Mouse (Mus musculus) adrenal gland, adult 18-20 months (tissue): ENCODE results near the gene Gpr146. TPM values are rescaled to one million over a fixed set of nuclear protein-coding genes. Genes with fewer than 3 reads are reported as not detected.
A peak's percentile ranks its signal among the peaks of the same experiment; 100 is the strongest.

ENCODE experiments used
- DNase-seq, 2 experiments: peaks; one replicate each; pipeline ENCODE4 v3.0.0; 2021 to 2022; ENCODE audit warnings: low spot score in 2 of 2
- total RNA-seq, 2 experiments: library from RNA; stranded (reverse); gene quantifications; 1 replicate in 1 of 2; 2 replicates in 1 of 2; pipeline ENCODE4 v1.2.3; 2021

Gene Gpr146
- total RNA-seq, 2 experiments from 2014 or later, result 11.0 to 23.9 TPM

DNA sequence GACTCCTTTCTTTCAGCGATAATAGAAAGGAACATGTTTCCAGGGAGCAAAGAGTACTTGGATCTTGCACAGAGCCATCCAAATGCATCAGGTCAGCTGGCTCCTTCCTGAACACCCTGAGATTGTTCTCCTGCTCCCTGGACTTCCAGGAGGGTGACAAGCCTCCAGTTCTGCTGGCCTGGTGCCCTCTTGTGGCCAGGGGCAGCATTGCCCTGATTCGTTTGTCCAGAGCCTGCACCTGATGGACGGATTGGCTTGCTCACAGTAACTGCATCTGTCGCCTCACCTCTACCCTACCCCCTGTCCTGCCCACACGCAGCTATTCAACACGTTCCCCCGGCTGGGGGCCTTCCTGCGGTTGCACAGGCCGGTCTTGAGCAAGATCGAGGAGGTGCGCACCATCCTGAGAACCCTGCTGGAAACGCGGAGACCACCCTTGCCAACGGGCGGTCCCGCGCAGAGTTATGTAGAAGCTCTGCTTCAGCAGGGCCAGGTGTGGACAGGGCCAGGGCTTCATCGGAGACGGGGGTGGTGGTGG, 22.2 kb upstream of the Gpr146 start:
- peak; percentile 81 to 84 for DNase-seq

DNA sequence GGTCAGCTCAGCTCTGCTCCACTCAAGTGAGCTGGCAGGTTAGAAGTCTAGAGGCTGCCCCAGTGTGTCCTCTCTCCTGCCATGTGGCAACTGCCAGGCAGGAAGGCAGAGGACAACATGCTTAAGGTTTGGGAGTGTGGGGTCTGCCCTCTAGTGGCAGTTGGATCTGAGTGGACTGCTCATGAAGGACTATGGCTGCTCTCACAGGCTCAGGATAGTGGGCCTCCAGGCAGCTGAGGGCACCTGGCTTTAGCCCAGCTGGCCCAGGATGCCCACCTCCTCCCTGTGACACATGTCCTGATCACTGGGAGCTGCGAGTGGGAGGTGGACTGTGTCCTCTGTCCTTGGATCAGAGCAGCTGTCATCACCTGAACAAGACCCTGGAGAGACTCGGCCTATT, 18.8 kb upstream of the Gpr146 start:
- no peak for DNase-seq

DNA sequence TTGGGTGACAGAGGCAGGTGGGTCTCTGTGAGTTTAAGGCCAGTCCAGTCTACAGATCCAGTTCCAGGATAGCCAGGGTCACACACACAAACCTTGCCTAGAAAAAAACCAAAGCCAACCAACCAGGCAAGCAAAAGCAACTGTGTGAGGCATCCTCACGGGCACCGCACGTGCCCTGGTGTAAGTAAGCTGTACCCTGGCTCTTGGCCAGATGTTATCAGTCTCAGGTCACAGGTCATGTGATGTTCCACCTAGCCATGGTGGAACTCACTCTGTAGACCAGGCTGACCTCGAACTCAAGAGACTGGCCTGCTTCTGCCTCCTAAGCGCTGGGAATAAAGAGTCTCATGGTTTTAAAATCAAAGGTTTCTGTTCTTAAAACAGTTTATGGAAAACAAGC, 18.3 kb upstream of the Gpr146 start:
- DNase-seq, result no peak

DNA sequence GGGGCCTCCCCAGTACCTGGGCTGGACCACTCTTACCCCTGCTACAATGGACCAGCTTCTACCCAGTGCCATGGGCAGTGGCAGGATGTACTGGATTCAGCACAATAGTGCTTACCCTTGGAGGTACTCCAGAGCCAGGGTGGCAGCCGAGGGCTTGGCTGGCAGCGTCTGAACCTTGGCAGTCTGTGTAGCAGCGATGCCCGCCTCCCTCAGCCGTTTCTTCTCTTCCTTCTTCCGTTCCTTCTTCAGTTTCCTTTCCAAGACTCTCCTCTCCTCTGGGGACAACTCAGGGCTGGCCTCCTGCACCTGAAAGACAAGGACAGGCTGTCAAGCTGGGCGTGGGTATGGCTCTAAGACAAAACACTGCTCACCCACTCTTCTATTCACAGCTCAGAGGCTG, 13.6 kb upstream of the Gpr146 start:
- no peak for DNase-seq

DNA sequence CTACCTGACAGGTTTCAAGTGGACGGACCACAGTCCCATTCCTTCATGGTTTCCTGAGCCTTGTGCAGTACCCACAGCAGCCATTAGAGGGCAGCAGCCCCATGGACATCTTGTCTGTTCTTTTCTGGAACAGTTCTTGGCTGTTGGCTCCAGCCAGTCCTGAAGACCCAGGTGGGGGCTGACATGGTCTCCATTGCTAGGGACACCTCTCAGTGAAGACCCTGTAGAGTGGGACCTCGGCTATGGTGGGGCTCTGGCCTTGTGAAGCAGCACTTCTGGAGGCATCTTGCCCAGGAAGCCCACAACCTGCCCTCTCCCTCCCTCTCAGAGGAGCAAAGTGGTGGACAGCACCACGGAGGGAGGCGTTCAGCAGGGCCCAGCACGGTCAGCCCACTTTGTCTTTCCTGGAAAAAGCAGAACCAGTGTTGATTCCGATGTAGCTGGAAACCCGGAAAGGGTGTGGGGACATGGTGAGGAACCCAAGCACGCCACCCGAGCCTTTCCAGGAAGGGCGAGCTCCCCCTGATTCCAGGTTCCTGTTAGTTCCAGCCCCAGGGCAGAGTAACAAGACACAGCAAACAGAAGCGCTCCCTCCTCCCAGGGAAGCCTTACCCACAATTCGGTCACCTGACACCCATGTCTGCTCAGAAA, 13.1 kb upstream of the Gpr146 start:
- peak; percentile 91 to 95 for DNase-seq

DNA sequence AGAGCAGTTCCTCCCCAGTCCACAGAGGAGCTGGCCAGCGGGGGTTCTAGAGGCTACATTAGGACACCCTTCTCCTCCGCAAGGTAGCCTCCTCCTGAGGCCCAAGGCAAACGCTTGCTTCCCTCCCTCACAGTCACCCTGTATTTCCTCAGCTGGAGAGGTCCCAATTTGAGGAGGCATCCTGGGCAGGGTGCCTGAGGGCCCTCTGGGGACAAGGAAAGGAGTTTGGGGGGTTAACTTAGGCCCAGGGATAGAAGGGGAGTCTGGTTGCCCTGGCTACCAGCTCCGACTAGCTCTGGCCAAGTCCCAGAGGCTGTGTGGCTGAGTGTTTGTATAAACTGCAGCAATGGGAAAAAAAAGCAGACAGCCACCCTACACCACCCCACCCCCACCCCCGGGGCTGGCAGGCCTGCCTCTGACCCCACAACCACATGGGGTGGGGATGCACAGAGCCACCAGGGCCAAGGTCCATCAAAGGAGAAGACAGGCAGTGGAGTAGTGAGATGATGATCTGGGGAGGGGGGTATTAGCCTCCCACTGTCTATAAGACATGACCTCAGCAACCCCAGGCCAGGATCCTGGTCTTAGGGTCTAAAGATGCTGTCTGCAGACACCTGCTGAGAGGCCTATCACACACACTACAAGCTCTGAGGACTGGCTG, 12.5 kb upstream of the Gpr146 start:
- no peak for DNase-seq

DNA sequence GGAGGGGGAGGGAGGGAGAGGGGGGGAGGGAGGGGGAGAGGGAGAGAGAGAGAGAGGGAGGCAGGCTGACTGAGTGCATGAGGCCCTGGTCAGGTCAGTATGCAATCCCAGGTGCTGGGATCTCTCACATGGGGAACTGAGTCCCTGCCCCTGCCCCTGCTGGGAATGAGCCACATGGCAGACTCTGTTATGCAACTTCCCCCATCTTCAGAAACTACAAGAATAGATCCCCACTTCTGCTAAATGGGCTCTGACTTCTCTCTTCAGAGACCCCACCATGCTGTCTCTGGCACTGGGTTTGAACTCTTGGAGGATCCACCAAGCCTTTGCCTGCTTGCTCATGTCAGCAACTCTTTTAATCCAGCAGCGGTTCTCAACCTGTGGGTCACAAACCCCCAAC, 11.7 kb upstream of the Gpr146 start:
- no peak for DNase-seq

DNA sequence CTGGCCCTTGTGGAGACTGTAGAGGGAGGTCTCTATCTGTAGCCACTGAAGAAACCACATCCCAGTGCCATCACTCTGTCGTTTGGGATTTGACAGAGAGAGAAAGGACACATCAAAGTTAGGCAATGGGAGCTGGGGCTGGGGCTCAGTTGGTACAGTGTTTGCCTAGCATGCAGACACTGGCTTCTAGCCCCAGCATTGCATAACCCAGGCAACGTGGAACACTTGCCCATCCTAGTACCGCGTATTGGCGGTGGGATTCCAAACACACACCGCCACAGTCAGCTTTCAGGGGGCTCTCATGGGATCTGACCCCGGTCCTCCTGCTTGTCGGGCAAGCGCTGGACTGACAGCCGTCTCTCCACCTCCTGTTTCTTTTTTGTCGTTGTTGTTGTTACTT, 11.0 kb upstream of the Gpr146 start:
- no peak for DNase-seq

DNA sequence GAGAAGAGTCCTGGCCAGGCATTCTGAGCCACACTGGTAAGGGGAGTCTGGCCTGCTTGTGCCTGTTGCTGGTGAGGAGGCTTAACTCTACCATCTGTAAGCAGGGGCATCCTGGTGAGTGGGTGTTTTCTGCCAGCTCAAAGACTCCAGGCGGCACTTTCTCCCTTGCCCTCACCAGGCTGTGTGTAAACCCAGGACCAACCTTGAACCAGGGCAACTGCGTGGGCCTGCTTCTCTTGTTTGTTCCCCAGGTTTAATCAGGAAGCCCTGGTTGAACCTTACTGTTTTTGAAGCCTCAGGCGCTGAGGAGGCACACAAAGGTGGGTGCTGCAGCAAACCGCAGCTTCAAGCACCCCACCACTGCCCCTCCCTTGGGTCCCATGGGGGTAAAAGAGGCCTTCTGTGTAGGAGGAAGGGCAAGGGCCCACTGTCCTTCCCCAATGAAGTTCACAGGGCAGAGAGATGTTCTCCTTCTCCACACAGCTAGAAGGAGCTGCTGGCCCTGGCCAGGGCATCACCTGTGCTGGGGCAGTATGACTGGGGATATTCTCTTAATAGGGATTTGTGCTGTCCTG, 9.5 kb upstream of the Gpr146 start:
- no peak for DNase-seq

DNA sequence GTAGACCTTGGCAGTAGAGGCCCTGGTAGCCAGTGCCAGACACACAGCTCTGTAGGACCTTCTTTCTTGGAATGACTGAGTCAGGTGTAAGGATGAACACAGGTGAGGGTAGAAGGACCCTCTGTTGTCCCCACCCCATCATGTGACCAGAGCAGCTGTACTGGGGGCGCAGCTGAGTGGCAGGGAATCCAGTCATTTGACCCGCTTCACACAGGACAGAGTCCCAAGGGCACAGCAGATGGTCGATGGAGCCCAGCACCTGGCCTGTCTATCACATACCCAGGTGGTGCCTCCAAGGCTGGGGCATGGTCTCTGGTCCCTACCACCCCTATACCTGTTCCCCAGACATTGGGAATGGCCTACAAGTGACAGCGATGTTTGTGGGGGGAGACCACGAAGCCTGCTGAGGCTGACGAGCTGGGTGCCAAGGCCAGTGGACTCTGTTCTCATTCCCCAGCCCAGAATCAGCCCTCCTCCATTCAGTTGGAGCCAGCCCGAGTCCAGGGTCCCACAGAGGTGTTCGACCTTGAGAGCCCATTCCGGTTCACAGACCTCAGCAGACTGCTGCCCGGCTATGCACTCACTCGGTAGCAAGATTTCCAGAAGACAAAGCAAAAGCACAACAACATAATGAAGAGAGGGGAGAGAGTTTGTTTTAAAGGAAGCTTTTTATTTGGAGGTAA, 8.7 kb upstream of the Gpr146 start:
- no peak for DNase-seq

DNA sequence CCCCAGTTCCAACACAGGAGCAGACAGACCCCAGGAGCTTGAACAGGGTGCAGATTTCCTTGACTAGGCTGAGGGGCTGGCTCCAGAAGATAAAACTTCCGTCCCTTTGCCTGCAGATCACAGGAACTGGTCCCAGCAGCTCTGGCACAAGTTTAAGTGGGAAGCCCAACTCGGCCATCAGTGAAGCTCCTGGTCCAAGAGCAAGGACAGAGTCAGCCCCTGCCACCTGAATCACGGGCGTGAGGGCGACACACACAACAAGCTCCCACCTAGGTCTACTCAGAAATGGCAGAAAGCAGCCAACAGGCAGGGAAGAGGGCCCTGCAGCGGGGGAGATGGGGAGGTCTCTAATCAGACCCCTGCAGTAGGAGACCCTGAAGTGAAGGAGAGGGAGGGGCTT, 7.2 kb upstream of the Gpr146 start:
- no peak for DNase-seq

DNA sequence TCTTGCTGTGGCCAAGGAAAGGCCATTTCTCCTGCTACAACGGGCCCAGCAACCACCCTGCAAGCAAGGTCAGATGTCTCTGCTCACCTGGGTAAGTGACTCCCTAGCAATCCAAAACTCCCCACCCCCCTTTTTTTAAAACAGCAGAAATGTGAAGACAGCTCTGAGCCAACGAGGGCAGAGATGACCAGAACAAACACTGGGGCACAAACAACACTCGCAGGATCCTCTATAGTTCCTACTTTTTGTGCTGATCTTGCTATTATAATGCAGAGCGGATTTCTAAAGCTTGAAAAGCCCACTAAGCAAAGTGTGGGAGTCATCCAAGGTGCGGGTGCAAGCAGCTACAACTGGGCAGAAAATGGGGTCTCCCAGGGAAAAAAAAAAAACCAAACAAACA, 6.4 kb upstream of the Gpr146 start:
- no peak for DNase-seq

DNA sequence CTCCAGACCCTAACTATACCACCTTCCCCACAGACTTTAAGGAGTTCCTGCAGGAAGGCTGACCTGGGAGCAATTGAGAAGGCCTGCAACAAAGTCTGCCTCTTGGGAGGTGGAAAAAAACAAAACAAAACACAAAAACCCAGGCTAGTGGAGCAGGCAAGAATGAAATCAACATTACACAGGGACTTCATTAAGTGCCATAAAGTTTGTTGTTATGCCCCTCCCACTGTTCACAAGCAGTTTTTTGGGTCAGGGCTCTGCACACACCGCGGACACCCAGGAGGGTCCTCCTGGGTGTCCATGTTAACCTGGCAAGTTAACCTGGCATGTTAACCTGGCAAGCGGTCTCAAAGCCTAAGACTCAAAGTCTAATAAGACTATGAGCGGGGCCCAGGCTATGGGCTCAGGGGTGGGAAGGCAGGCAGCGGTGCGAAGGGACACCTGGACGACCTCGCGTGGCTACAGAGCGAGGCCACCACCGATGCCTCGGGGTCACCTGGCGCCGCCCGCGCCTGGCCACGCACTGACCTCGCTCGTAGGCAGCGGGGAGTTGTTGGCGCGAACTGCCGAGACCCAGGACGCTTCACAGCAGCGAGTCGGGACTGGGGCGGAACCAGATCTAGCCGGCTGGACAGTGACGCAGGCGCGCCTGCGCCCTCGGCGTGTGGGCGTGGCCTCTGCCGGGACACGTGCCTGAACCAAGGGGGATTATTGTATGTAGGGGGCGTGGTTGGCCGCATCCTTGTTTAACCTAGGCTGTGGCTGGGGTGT, 5.7 kb upstream of the Gpr146 start:
- DNase-seq, result peak; percentile 90 to 92

DNA sequence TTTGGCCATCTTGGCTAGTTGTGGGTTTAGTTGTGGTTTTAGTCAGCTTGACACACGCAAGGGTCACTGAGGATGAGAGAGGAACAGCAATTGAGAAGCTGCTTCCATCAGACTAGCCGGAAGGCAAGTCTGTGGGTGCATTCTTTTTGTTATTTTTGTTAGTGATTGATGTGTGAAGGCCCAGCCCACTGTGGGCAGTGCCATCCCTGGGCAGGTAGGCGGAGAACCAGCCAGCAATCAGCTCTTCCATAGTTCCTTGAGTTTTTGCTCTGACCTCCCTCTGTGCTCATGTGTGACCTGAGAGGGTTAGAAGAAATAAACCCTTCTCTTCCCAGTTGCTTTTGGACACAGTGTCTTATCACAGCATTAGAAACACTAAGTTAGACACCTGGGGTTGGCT, 4.4 kb upstream of the Gpr146 start:
- DNase-seq, result no peak

DNA sequence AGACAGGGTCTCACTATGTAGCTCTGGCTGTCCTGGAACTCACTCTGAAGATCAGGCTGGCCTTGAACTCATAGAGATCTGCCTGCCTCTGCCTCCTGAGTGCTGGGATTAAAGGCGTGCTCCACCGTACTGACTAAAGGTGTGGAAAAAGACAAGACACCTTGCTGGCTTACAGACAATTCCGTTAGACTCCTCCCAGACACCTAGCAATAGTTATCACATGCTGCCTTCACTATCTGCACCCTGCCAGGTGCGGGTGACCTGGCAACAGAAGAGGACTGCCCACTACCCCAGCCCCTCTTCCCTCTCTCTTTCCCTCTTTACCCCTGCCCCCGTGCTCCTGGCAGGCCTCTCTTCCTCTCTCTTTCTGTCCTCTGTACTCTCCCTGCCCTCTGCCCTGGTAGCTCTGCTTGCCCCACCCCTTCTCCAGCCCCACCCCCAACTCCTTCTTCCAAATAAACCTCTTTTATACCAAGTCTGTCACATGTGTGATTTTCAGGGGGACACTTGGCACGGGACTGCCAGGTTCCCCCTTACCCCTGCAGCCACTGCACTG, 3.5 kb upstream of the Gpr146 start:
- DNase-seq, result no peak

DNA sequence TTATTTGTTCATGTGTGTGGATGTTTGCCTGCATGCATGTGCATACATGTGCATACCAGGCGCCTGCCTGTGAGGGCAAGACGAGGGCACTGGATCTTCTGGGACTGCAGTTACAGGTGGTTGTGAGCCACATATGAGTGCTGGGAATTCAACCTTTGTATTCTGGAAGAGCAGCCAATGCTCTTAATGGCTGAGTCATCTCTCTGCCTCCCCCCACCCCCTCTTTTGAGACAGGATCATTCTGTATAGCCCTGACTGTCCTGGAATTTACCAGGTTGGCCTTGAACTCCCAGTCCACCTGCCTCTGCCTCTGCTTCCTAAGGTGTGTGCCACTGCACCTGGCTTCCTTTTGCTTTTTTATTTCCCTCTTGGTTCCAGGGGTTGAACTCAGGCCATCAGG, 2.7 kb upstream of the Gpr146 start:
- no peak for DNase-seq

DNA sequence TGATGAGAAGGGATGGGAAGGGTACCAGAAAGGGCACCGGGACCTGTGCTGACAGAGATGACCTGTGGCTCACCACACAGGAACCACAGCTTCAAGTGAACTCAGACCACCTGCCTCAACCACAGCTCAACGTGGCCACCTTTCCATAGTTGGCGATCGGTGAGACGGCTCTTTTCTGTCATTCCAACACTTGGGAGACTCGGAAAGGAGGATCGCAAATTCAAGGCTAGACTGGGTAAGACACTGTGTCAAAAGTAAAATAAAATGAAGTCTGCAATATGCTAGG, 717 bp downstream of the Gpr146 start:
- no peak for DNase-seq

DNA sequence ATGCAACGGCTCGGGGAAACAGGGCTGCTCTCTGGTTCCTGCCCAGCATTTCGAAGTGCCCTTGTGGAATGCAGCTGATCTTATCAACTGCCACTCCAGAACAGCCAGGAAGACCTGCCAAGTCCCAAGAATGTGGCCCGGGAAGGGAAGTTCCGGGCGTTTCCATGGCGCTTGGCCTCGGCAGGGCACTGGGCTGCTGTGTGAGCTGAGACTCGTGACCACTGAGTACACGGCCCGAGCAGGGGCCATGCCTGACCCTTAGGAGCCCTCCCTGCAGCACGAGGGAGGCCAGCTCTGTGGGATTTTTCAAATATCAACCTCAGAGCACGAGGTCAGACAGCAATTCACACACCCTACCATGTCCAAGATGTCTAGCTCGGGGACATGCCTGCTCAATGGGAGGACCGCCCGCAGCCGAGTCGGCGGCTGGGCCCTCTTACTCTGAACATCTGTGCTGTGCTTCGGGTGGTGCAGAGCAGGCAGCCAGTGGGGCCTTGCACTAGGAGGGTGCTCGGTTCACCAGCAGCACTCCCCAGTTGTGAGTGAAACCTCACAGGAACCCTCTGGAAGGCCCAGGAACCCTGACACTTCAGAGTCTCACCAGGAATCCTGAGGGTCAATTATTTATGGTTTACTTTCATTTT, 1.6 kb downstream of the Gpr146 start:
- peak; percentile 55 to 63 for DNase-seq

DNA sequence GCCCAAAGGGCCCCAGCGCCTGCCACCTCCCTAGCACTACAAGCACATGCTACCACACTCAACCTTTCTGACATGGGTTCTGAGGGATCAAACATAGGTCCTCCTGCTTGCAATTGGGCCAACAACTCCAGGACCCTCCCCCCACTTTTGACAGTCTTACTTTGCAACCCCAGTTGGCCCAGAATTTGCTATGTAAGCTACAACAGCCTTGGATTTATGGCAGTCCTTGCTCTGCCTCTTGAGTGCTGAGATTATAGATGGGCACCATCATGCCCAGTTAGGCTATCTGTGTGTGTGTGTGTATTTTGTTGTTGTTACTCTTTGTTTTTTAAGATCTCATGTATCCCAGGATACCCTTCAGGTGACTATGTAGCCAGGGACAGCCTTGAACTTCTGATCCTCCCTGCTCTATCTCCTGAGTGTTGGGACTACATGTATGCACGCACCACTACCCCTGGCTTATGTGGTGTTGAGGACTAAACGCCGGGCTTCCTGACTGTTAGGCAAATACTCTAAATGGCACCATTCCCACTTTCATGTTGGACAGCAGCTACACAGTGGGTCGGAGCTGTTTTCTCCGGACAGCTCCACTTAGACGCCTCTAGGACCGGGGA, 2.4 kb downstream of the Gpr146 start:
- no peak for DNase-seq
